Mouse (Mus musculus) heart, postnatal 0 days (tissue): ENCODE results near the gene Cyth3.

Experiments used
- CTCF ChIP-seq: IDR thresholded peaks from 2 replicates; pipeline ENCODE4 v1.5.1; 2016; ENCODE audit warnings: antibody characterized with exemption, control low read depth, low read depth
- EP300 ChIP-seq: IDR thresholded peaks from 2 replicates; pipeline ENCODE4 v1.6.1; 2016; ENCODE audit warnings: antibody characterized with exemption, low read depth

DNA sequence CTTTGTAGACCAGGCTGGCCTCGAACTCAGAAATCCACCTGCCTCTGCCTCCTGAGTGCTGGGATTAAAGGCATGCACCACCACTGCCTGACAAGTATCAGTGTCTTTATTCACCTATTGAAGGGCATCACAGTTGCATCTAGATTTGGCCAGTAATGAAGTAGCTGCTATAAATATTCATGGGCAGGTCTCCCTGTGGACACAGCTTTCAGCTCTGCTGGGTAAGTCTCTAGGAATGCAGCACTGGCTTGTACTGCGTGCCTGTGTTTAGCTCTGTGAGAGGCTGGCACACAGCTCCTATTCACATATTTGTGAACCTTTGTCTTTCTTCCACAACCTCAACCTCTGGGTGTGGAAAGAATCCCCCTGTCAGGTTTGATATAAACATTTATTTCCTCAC is 46.6 kb downstream of the Cyth3 start:
- 0 out of 2 replicates have a peak, but pooled peaks have one; percentile 5 for TF ChIP-seq CTCF
- 0 out of 2 replicates have a peak, but pooled peaks have one; percentile 16 for TF ChIP-seq EP300
